Mouse (Mus musculus) brain, embryonic 14.5 days (tissue): ENCODE data around the gene Adamtsl3.

ENCODE experiments used
- CTCF ChIP-seq: fragments of 200-500 bp; IDR thresholded peaks from 2 replicates; pipeline ENCODE4 v1.5.1; 2012; ENCODE audit warnings: inconsistent platforms, mild to moderate bottlenecking, moderate library complexity, borderline replicate concordance; ENCODE audit not compliant: insufficient read depth, insufficient read length; ENCODE audit errors: extremely low read depth
- POLR2A ChIP-seq: fragments of 200-500 bp; IDR thresholded peaks from 2 replicates; pipeline ENCODE4 v1.6.1; 2012; ENCODE audit warnings: mild to moderate bottlenecking, inconsistent platforms, borderline replicate concordance; ENCODE audit not compliant: poor library complexity, insufficient read depth, insufficient read length, severe bottlenecking; ENCODE audit errors: extremely low read depth

- no peak for TF ChIP-seq CTCF
- TF ChIP-seq POLR2A, result no peak
Observed at GRCm38 (mm10) chr7:82580007-82580406, 244.5 kb downstream of the Adamtsl3 start.
